Mouse (Mus musculus): Measurements from ENCODE around the gene Nup160. TPM values are rescaled to one million over a fixed set of nuclear protein-coding genes. Genes with fewer than 3 reads are reported as not detected.

Gene Nup160
- polyA plus RNA-seq (2012; rRNA removed): 5.3 and 9.2 TPM in 2 replicates

GRCm38 (mm10) chr2:90677007-90677406 is at the start of gene Nup160:
Nup160 (plus strand) TSS chr2:90677215.

GRCm38 (mm10) chr2:90745053-90745678 is 68.2 kb downstream of the Nup160 start, which contains the start of gene Fnbp4:
Fnbp4 (plus strand) TSS chr2:90745370.

GRCm38 (mm10) chr2:90782458-90782857 is 105.4 kb downstream of the Nup160 start, which contains the start of gene Agbl2:
Agbl2 (plus strand) TSS chr2:90782727.

Other genes with a start within 250 kb of the Nup160 start
- gene Ptprj, start 96.6 kb upstream of the Nup160 start, polyA plus RNA-seq (2012; rRNA removed): 4.5 TPM in 2 replicates
- 30.5 and 36.9 TPM in 2 replicates for gene Fnbp4, start 68.2 kb downstream of the Nup160 start, polyA plus RNA-seq (2012; rRNA removed)
- gene Agbl2, start 105.5 kb downstream of the Nup160 start, polyA plus RNA-seq (2012; rRNA removed): 1.3 and 3.2 TPM in 2 replicates
- gene Mtch2, start 169.9 kb downstream of the Nup160 start, polyA plus RNA-seq (2012; rRNA removed): 29.7 and 42.1 TPM in 2 replicates
- 16.5 and 19.4 TPM in 2 replicates for gene C1qtnf4, start 208.6 kb downstream of the Nup160 start, polyA plus RNA-seq (2012; rRNA removed)
- gene Kbtbd4, start 227.5 kb downstream of the Nup160 start, polyA plus RNA-seq (2012; rRNA removed): 23.7 and 26.8 TPM in 2 replicates
- gene Ndufs3, start 227.6 kb downstream of the Nup160 start, polyA plus RNA-seq (2012; rRNA removed): 134 and 165 TPM in 2 replicates

Data from ovary, adult 2 months (tissue).